Mouse (Mus musculus) brown adipose tissue, adult 24 weeks (tissue): ENCODE data around the gene Mmp14. TPM values are rescaled to one million over a fixed set of nuclear protein-coding genes. Genes with fewer than 3 reads are reported as not detected.

Experiments
- H3K27ac ChIP-seq: fragments of 200-500 bp; replicated peaks from 2 replicates; pipeline ENCODE4 v1.5.1; 2012; ENCODE audit warnings: low read depth, mild to moderate bottlenecking, low read length
- H3K4me1 ChIP-seq: fragments of 200-500 bp; 2 replicates; pipeline ENCODE4 v1.6.1; 2012; ENCODE audit warnings: low read length, mixed read lengths; ENCODE audit not compliant: control insufficient read depth, insufficient read depth, insufficient read length
- H3K4me3 ChIP-seq: fragments of 200-500 bp; 2 replicates; pipeline ENCODE4 v1.5.1; 2012; ENCODE audit warnings: low read depth, mild to moderate bottlenecking, low read length, moderate library complexity; ENCODE audit not compliant: insufficient read depth
- polyA plus RNA-seq: library from polyadenylated mRNA; stranded (reverse); fragments of >200 nt; gene quantifications from 2 replicates; pipeline ENCODE4 v1.2.4, GENCODE M21; 2012; ENCODE audit not compliant: missing spikeins, insufficient read depth, insufficient read length

Gene Mmp14
- polyA plus RNA-seq, 1 experiment: 10.9 TPM

DNA sequence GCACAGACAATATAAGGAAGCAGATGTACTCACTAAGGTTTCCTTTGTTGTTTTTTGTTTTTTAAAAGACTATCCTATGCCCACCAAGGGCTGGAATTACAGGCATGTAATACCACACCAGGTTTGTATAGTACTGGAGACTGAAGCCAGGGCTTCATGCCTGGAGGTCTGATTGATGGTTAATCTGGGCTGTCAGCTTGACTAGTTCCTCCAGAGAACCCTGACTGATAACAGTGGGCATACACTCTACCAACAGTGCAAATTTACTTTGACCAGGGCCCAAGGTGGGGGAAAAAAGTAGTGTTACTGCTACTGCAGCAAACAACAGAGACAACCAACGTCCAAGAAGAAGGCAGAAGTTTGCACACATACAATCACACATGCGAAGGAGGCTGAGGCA lies 40.1 kb downstream of the Mmp14 start:
- H3K4me3 ChIP-seq: no peak overlapping the region
- no peak overlapping the region for H3K27ac ChIP-seq
- H3K4me1 ChIP-seq: peaks cover 2% of the 10 kb centered on the region

DNA sequence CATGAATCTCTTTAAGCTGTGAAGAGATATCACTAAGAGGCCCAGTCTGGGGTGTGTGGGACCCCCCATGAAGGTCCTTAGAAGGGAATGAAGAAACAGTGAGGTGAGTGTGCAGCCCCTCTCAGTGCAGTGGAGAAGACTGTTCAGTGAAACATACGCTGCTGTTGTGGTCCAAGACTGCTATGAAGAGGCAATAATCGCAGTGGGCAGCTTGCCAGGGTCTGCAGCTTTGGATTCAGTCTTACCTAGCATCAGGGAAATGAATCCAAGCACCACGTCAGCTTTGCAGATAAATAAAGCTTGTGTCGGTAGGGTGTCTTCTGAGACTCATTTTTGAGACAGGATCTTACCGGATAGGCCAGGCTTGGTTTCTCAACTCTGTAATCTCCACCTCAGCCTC lies 41.3 kb downstream of the Mmp14 start:
- H3K27ac ChIP-seq: no peak overlapping the region
- no peak overlapping the region for H3K4me3 ChIP-seq
- H3K4me1 ChIP-seq: peaks cover 2% of the 10 kb centered on the region

DNA sequence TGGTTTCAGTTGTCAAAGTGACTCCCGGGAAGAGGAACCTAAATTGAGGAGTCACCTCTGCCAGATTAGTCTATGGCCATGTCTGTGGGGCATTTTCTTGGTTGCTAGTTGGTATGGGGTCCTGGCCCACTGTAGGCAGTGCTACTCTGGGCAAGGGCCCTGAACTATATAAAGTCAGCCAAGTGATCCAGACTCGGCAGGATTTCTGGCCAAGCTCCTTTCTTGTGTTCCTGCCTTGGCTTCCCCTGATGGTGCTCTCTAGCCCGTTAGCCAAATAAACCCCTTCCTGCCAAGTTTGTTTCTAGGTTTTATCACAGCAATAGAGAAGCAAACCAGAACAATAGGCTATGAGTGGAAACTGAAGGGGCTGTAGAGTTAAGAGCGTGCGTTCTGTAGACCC lies 43.3 kb downstream of the Mmp14 start:
- Histone ChIP-seq H3K27ac (no peak overlapping the region), H3K4me1 (peaks cover 2% of the 10 kb centered on the region), H3K4me3 (no peak overlapping the region)

DNA sequence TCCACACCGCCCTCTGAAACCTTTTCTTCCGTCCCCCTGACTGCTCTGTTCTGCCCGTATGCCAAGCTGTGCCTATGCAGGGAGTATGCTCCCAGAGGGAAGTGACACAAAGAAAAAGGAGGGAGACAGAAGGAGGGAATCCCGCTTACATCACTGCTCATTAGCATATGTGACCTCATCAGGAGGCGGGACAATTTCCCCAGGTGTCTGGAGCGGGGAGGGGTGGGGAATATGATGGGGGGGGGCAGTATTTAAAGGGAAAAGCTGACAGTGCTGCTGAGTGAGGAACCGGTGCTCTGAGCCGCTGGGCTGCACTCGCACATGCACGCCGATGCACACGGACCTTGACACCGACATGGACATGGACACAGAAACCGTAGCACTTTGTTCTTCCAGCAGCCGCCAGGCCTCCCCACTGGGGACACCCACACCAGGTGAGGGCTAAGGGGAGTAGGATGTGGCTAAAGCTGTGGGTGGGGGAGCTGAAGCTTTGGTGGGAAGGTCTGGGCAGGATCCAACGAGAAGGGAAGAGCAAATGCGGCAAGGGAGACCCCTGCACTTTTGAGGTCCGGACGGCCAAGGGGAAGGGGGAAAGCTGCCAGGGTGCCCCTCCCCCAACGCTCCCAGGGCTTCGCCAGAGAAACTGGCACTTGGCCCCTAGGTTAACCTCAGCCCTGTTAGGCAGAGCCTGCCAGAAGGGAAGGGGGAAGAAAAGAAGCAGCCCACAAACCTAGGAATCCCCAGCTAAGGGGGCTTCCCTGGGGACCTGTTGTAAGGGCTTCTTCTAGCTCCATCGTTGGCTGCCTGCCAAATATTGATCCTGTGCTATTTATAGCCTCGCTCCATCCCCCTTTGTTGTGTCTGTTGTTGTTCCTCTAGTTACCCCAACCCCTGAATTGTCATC lies 44.8 kb downstream of the Mmp14 start, which contains the start of gene Rem2:
TSS of gene Rem2 (plus strand) at position 160 of the 904 bp plus-strand sequence.
- no peak within 1 kb of the TSS for H3K27ac ChIP-seq
- peak within 1 kb of the TSS; percentile 30 for H3K4me3 ChIP-seq
- H3K4me1 ChIP-seq: peaks cover 2% of the 10 kb centered on the region

DNA sequence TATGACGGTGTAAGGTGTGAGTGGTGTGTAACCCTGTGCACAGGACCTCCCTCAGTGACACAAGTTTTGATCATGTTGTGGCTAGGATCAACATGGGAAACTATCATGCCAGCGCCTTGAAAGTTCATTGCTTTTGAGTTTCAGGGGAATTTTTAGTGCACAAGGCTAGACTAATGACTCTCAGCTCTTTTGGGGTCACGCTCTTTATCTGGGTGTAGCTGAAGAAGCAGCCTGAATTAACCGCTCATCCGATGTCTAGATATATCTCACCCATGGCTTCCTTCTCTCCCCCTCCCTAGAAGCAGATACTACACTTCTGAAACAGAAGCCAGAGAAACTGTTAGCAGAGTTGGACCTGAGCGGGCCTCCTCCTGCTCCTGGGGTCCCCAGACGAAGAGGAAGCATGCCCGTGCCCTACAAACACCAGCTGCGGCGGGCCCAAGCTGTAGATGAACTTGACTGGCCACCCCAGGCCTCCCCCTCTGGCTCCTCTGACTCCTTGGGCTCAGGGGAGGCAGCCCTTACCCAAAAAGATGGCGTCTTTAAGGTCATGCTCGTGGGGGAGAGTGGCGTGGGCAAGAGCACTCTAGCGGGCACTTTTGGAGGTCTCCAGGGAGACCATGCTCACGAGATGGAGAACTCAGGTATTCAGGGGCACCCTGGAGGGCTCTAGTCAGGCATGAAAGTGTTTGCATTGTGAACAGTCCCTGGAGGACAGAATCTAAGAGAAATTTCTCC lies 45.9 kb downstream of the Mmp14 start:
- H3K27ac ChIP-seq: no peak overlapping the region
- peaks cover 2% of the 10 kb centered on the region for H3K4me1 ChIP-seq
- no peak overlapping the region for H3K4me3 ChIP-seq

DNA sequence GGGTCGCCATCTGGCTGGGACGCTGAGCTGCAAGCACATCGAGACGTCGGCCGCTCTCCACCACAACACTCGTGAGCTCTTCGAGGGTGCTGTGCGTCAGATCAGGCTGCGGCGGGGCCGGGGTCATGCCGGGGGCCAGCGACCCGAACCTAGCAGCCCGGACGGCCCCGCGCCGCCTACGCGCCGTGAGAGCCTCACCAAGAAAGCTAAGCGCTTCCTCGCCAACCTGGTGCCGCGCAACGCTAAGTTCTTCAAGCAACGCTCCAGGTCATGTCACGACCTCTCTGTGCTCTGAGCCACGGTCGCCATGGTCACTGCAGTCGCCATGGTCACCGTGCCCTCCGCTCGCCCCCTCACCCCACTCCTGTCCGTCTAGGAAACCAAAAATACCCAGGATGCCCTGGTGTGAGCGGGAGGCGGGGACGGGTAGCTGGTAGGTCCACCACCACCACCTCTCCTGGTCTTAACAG lies 48.1 kb downstream of the Mmp14 start:
- H3K4me3 ChIP-seq: 0 out of 2 replicates have a peak overlapping the region, but pooled peaks have one; percentile 11
- H3K4me1 ChIP-seq: peaks cover 2% of the 10 kb centered on the region
- H3K27ac ChIP-seq: no peak overlapping the region

DNA sequence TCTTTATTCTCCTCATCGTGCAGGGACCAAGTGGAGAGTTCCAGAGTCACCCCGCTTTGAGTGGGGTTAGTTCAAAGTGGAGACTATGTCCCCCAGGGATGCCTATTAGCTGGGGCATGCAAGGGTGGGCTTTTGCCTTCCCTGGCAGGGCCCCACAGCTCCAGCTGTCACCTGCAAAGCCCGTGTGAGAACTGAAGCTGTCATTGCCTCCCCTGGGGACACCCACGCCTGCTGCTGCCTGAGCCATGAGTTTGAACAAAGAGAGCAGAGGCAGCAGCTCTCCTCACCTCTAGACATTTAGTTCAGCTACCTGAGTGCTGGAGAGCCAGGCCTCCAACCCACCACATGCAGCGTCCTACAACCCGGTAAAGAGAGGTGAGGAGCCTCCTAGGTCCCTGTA lies 49.3 kb downstream of the Mmp14 start:
- H3K4me1 ChIP-seq: peaks cover 2% of the 10 kb centered on the region
- no peak overlapping the region for H3K27ac ChIP-seq
- no peak overlapping the region for H3K4me3 ChIP-seq

DNA sequence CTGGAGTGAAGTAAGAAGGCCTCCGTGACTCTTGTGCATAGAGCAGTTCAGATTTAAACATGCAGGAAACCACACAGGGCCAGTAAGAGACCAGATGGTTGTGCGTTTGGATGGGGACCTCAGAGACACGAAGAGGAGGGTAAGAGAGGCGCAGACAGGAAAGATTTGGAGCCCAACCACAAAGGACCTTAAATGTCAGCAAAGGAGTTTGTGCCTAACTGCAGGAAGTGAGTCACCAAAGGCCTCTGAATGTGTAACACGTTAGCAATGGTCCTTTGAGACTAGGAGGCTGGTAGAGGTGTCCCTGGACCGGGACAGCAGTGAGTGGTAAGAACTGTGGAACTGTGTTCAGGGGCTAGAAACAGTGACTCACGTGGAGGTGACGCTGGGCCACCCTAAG lies 50.0 kb downstream of the Mmp14 start:
- no peak overlapping the region for H3K4me3 ChIP-seq
- H3K4me1 ChIP-seq: peaks cover 1% of the 10 kb centered on the region
- no peak overlapping the region for H3K27ac ChIP-seq

DNA sequence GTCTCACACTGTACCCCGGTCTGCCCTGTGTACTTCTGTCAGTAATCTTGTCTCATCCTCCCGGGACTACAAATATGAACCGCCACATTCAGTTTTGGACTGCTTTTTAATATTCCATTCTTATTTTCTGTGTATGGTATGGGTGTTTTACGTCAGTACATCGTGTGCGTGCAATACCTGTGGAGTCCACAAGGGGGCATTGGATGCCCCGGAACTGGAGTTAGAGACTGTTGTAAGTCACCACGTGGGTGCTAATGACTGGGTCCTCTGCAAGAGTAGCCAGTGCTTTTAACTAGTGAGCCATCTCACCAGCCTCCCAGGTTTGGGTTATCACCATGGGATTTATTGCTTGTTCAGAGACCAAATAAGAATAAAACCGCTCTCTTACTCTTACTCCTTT lies 51.1 kb downstream of the Mmp14 start:
- Histone ChIP-seq H3K4me1 (no peaks in the 10 kb centered on the region), H3K4me3 (no peak overlapping the region), H3K27ac (no peak overlapping the region)

DNA sequence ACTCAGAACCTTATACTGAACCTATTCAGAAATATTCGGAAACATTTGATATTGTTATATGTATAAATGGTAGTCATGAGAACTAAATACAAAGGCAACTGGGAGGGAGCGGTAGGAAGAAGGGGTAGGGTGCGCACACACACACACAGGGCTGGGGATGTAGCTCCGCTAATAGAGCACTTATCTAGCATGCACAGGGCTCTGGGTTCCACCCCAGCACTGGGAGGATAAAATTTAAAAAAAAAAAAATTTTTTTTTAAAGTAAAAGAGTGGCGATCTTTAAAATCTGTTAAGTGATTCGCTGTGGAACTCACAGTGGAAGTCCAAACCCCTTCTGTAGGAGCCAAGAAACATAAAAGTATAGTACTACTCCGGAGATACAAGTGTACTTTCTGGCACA lies 54.5 kb downstream of the Mmp14 start:
- Histone ChIP-seq H3K4me3 (no peak overlapping the region), H3K27ac (no peak overlapping the region), H3K4me1 (no peaks in the 10 kb centered on the region)

DNA sequence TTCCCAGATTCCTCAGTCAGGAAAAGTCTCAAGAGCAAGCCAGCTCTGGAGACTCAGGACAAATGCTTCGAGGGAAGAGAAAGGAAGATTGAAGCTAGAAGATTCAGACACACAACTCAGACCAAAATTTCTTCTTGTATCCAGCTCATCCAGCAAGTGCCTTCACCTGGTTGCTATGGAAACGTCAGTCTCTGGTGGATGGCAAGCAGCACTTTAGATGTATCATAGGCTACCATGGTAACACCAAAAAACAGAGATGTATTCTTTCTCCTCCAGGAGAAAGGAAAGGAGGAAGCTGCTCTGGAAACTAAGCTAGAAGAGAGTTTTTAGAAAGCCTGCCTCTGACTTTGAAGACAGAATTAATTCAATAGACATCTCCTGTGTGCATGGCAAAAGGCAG lies 56.3 kb downstream of the Mmp14 start:
- H3K27ac ChIP-seq: no peak overlapping the region
- H3K4me3 ChIP-seq: no peak overlapping the region
- H3K4me1 ChIP-seq: no peaks in the 10 kb centered on the region

DNA sequence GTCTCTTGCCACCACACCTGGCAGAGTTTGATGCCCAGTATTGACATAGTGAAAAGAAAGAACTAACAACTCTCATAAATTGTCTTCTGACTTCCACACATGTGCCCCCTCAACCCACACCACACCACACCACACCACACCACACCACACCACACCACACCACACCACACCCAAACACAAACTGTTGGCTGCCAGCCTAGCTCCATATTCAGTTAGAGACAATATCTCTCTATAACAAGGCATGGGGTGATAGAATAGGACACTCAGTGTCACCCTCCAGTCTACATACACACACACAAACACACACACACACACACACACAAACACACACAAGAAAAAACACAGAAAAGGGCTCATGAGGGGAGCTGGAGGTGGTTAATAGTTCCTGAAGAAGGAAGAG lies 56.9 kb downstream of the Mmp14 start:
- Histone ChIP-seq H3K4me1 (no peaks in the 10 kb centered on the region), H3K27ac (no peak overlapping the region), H3K4me3 (no peak overlapping the region)

DNA sequence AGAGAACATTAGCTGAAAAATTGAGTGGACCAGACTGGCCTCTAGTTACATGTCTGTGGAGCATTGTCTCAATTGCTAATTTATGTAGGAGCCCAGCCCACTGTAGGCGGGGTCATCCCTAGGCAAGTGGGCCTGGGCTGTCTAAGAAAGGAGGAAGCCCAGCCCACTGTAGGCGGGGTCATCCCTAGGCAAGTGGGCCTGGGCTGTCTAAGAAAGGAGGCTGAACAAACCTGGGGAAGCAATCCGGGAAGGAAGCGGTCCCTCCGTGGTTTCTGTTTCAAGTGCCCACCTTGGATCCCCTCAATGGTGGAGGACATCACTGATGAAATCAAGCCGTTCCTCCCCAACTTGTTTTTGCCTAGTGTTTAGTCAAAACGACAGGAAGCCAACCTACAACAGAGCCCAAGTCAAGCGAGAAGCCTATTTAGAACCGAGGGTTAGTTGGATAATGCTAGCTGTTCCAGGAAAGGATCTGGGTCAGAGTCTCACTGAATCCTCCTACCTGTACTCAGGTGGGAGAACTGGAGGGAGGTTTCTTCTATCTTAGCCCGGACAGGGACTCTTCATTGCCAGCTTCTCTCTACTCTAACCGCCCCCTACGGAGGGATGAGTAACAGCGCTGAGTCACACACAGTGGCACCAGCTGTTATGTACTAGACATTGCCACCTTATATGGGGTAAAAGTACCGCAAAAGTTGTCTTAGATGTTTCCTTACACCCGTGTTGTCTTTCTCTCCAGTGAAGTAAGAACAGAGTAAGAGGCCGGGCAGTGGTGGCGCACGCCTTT lies 61.1 kb downstream of the Mmp14 start:
- Histone ChIP-seq H3K4me1 (no peaks in the 10 kb centered on the region), H3K27ac (no peak overlapping the region), H3K4me3 (no peak overlapping the region)

DNA sequence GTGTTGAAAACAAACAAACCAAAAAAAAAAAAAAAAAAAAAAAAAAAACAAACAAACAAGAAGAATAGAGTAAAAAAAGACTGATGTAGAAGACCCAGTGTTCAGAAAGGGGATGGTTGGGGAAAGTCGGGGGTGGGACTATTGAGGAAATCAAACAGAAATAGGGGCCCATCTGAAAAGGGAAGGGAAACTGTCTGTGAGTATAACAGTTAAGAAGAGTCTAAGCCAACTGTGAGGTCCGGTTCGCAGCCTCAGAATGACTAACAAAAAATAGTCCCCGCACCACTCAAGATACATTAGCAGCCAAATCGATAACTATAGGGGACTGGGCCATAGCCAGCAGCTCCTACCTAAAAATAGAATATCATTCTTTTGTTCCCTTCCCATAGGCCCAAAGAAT lies 61.8 kb downstream of the Mmp14 start:
- Histone ChIP-seq H3K4me1 (no peaks in the 10 kb centered on the region), H3K27ac (no peak overlapping the region), H3K4me3 (no peak overlapping the region)

DNA sequence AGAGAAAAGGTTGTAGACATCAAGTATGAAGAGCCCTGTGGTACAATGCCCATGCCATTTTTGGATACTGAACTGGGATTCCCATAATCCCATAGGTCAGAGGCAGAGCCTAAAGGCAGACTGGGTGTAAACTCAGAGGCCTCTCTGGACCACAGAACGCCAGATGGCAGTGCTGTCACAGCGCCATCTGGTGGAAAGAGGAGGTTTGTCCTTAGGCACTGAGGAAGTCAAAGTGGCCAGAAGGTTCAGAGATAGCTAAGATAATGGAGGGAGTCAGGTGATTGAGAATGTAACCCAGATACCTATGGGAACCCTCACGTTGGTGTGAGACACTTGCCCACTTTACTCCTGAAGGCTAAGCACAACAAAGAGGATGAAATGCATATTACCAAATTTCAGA lies 62.8 kb downstream of the Mmp14 start:
- H3K4me1 ChIP-seq: no peaks in the 10 kb centered on the region
- H3K4me3 ChIP-seq: no peak overlapping the region
- no peak overlapping the region for H3K27ac ChIP-seq
